Mouse (Mus musculus) brain, embryonic 14.5 days (tissue): ENCODE measurements around the gene Foxj1.

Experiments used
- CTCF ChIP-seq: fragments of 200-500 bp; IDR thresholded peaks from 2 replicates; pipeline ENCODE4 v1.5.1; 2012; ENCODE audit warnings: inconsistent platforms, mild to moderate bottlenecking, moderate library complexity, borderline replicate concordance; ENCODE audit not compliant: insufficient read depth, insufficient read length; ENCODE audit errors: extremely low read depth
- POLR2A ChIP-seq: fragments of 200-500 bp; IDR thresholded peaks from 2 replicates; pipeline ENCODE4 v1.6.1; 2012; ENCODE audit warnings: mild to moderate bottlenecking, inconsistent platforms, borderline replicate concordance; ENCODE audit not compliant: poor library complexity, insufficient read depth, insufficient read length, severe bottlenecking; ENCODE audit errors: extremely low read depth

DNA sequence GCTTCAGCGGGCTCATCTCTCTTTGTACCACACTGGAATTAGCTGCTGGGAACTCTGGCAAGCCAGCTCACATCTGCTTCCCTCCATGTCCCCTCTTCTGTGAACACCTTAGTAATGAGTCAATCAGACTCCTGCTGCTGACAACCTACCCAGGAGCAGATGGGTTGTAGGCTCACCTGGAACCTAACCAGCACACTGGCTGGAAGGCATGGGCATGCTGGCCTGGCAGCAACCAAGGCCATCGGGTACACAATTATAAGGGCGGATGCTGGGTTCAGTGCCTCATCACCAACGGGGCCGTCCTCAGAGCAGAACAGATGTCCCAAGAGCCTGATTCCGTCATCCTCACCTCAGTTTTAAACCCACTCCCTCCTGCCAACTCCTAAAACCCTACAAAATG is 36.6 kb downstream of the Foxj1 start:
- no peak for TF ChIP-seq POLR2A
- TF ChIP-seq CTCF, result no peak
